Mouse (Mus musculus): ENCODE results near the gene D5Ertd579e. TPM values are rescaled to one million over a fixed set of nuclear protein-coding genes. Genes with fewer than 3 reads are reported as not detected.

D5Ertd579e gene
- polyA plus RNA-seq, 1 experiment from 2014 or later: 27.8 TPM

DNA sequence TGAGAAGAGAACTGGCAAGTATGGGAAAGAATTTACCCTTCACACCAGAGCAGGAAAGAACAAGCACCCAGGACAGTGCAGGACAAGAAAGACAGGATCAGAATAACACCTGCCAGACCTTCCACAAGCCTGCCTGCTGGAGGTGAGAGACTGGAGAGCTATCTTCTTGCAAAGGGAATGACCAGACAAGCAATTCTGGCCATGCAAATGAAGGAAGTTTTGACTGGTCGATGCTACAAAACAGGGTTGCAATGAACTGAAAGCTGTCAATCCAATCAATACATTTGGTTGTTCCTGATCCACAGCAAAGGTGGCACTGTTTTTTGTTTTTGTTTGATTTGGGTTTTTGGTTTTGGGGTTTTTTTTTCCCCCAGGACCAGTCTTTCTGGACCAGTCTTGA lies 12.2 kb downstream of the D5Ertd579e start:
- no peaks in the 10 kb centered on the region for H3K27me3 ChIP-seq (ENCODE audit: control insufficient read depth, insufficient read depth, low read length)
- WGBS (ENCODE audit: insufficient replicate concordance): 81% methylated on average over 1 of the region's 1 CpGs
- H3K4me2 ChIP-seq: no peak overlapping the region
- H3K4me3 ChIP-seq (ENCODE audit: low read depth, low read length): no peak overlapping the region
- ATAC-seq (replicated peaks; ENCODE audit: insufficient number of reproducible peaks, low FRiP score, low TSS enrichment): no peak
- H3K4me1 ChIP-seq (ENCODE audit: control insufficient read depth, insufficient read depth, low read length): peaks cover 6% of the 10 kb centered on the region
- no peaks in the 10 kb centered on the region; the same call in 1 of the 2 replicates for H3K9me3 ChIP-seq (replicated peaks; ENCODE audit: control insufficient read depth, low read length)
- H3K27ac ChIP-seq (ENCODE audit: low read depth, low read length): no peak overlapping the region
- H3K36me3 ChIP-seq (ENCODE audit: control insufficient read depth, insufficient read depth, low read length): peaks cover 4% of the 10 kb centered on the region
- no peak overlapping the region for H3K9ac ChIP-seq (ENCODE audit: low read depth, low read length)

DNA sequence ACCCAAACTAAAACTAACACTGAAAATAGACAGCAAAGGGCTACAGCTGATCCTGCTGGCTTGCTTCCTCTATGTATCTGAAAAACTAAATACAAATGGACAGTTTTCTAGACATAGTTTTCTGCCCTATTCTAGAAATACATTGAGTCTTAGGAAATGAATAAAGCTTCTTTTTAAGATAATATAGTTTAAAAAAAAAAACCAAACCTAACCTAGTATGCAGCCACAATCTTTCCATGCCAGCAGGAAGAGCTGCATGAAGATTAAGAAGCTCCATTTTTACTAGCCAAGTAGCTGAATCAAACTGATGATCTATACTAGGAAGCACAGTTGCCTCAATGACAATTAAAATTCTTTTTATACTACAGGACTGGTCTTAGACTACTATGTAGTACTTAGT lies 14.6 kb downstream of the D5Ertd579e start:
- Histone ChIP-seq H3K9me3 (replicated peaks; ENCODE audit: control insufficient read depth, low read length) (no peaks in the 10 kb centered on the region), H3K27ac (ENCODE audit: low read depth, low read length) (no peak overlapping the region), H3K27me3 (ENCODE audit: control insufficient read depth, insufficient read depth, low read length) (no peaks in the 10 kb centered on the region), H3K4me3 (ENCODE audit: low read depth, low read length) (no peak overlapping the region), H3K9ac (ENCODE audit: low read depth, low read length) (no peak overlapping the region), H3K4me1 (ENCODE audit: control insufficient read depth, insufficient read depth, low read length) (peaks cover 6% of the 10 kb centered on the region), H3K36me3 (ENCODE audit: control insufficient read depth, insufficient read depth, low read length) (no peaks in the 10 kb centered on the region), H3K4me2 (no peak overlapping the region)
- no peak for ATAC-seq (replicated peaks; ENCODE audit: insufficient number of reproducible peaks, low FRiP score, low TSS enrichment)

DNA sequence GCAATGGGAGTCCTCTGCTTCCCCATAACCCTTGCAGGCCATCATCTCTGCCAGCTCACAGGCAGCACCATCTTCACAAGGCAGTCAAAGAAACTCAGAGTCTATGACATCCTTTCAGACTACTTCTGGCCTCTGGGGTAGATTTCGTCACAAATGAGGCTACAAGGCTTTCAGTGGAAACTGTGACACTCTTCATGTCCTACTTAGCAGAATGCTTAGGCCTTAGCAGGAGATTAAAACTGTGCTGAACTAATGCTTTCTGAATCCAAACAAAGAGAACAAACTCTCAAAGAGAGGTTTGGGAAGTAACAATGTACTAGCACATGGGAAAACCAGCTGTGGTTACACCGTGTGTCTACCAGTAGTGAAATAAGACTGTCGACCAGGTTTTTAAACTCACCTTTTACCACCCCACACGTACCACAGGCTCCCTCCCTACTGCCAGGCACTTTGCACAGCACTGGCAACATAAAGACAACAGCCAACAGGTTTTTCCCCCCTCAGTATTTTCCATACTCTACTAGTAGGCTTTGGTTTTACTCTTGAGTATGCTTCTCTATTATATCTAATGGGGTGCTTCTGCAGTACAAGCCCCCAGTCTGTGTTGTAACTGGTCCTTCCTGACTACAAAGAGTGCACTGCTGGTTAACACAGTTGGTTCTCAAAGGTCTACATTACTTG lies 15.8 kb downstream of the D5Ertd579e start:
- no peak overlapping the region for H3K4me3 ChIP-seq (ENCODE audit: low read depth, low read length)
- H3K9ac ChIP-seq (ENCODE audit: low read depth, low read length): no peak overlapping the region
- no peak for ATAC-seq (replicated peaks; ENCODE audit: insufficient number of reproducible peaks, low FRiP score, low TSS enrichment)
- 77% methylated on average over 4 of the region's 4 CpGs for WGBS (ENCODE audit: insufficient replicate concordance)
- no peaks in the 10 kb centered on the region for H3K27me3 ChIP-seq (ENCODE audit: control insufficient read depth, insufficient read depth, low read length)
- H3K27ac ChIP-seq (ENCODE audit: low read depth, low read length): no peak overlapping the region
- no peak overlapping the region for H3K4me2 ChIP-seq
- H3K4me1 ChIP-seq (ENCODE audit: control insufficient read depth, insufficient read depth, low read length): peaks cover 7% of the 10 kb centered on the region
- H3K9me3 ChIP-seq (replicated peaks; ENCODE audit: control insufficient read depth, low read length): no peaks in the 10 kb centered on the region
- H3K36me3 ChIP-seq (ENCODE audit: control insufficient read depth, insufficient read depth, low read length): no peaks in the 10 kb centered on the region

DNA sequence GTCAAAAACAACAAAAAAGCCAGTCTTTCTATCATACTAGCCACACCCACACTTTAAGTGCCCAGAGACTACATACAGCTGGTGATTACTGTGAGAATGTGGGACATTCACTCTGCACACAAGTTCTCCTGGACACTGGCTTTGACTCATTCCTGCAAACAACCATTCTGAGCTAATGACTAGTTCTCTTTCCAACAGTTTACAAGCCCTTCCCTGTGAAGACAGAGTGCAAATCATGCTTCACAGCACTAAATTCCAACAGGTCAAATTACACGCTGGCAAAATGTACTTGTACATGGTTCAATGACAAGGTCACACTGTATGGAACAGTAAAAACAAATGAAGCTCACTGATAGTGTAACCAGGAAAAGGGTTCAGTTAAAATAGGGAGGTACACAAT lies 17.0 kb downstream of the D5Ertd579e start:
- no peak overlapping the region for H3K9ac ChIP-seq (ENCODE audit: low read depth, low read length)
- no peaks in the 10 kb centered on the region for H3K9me3 ChIP-seq (replicated peaks; ENCODE audit: control insufficient read depth, low read length)
- no peaks in the 10 kb centered on the region for H3K36me3 ChIP-seq (ENCODE audit: control insufficient read depth, insufficient read depth, low read length)
- no peaks in the 10 kb centered on the region for H3K27me3 ChIP-seq (ENCODE audit: control insufficient read depth, insufficient read depth, low read length)
- peaks cover 11% of the 10 kb centered on the region for H3K4me1 ChIP-seq (ENCODE audit: control insufficient read depth, insufficient read depth, low read length)
- no peak overlapping the region for H3K27ac ChIP-seq (ENCODE audit: low read depth, low read length)
- WGBS (ENCODE audit: insufficient replicate concordance): 46% methylated on average over 1 of the region's 1 CpGs
- ATAC-seq (replicated peaks; ENCODE audit: insufficient number of reproducible peaks, low FRiP score, low TSS enrichment): no peak
- H3K4me2 ChIP-seq: no peak overlapping the region
- H3K4me3 ChIP-seq (ENCODE audit: low read depth, low read length): no peak overlapping the region

DNA sequence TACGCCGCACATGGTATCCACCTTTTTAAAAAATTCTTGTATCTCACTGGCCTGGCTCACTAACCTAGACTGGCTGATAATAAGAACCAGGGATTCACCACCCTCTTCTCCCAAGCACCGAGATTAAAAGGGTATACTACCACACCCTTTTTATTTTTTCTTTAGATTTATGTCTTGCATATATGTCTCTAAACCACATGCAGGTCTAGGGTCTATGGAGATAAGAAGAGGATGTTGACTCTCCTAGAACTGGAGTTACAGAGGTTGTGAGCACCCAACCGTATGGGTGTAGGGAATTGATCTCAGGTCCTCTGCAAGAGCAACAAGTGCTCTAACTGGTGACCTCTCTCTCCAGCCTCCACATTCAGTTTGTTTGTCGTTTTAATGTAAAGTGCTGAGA lies 17.9 kb downstream of the D5Ertd579e start:
- H3K4me3 ChIP-seq (ENCODE audit: low read depth, low read length): no peak overlapping the region
- H3K27me3 ChIP-seq (ENCODE audit: control insufficient read depth, insufficient read depth, low read length): no peaks in the 10 kb centered on the region
- no peaks in the 10 kb centered on the region for H3K9me3 ChIP-seq (replicated peaks; ENCODE audit: control insufficient read depth, low read length)
- whole genome bisulfite sequencing (ENCODE audit: insufficient replicate concordance): 84% methylated on average over 5 of the region's 5 CpGs
- H3K27ac ChIP-seq (ENCODE audit: low read depth, low read length): no peak overlapping the region
- no peak overlapping the region for H3K9ac ChIP-seq (ENCODE audit: low read depth, low read length)
- no peaks in the 10 kb centered on the region for H3K36me3 ChIP-seq (ENCODE audit: control insufficient read depth, insufficient read depth, low read length)
- no peak overlapping the region for H3K4me2 ChIP-seq
- no peak for ATAC-seq (replicated peaks; ENCODE audit: insufficient number of reproducible peaks, low FRiP score, low TSS enrichment)
- peaks cover 11% of the 10 kb centered on the region for H3K4me1 ChIP-seq (ENCODE audit: control insufficient read depth, insufficient read depth, low read length)

DNA sequence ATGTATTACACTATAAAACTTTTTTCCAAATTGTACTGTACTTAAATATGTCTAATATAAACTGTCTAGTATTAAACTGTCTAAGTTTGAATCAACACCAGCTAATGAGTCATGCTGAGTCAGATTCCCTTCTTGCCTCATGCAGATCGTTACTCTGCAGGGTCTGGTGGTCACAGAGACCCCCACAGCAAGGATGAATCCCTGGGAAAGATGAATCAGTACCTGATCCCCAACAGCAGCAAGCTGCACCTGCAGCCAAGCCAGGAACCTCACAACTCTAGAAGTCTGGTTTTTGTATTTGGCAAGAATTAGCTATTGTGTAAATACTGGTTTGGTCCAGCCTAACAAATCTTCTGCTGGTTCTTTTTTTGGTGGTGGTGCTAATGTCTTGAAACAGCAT lies 20.4 kb downstream of the D5Ertd579e start:
- Histone ChIP-seq H3K4me2 (no peak overlapping the region), H3K4me1 (ENCODE audit: control insufficient read depth, insufficient read depth, low read length) (peaks cover 11% of the 10 kb centered on the region), H3K27ac (ENCODE audit: low read depth, low read length) (no peak overlapping the region), H3K36me3 (ENCODE audit: control insufficient read depth, insufficient read depth, low read length) (peaks cover 6% of the 10 kb centered on the region; the same call in 1 of the 2 replicates), H3K9me3 (replicated peaks; ENCODE audit: control insufficient read depth, low read length) (no peaks in the 10 kb centered on the region), H3K4me3 (ENCODE audit: low read depth, low read length) (no peak overlapping the region), H3K27me3 (ENCODE audit: control insufficient read depth, insufficient read depth, low read length) (no peaks in the 10 kb centered on the region), H3K9ac (ENCODE audit: low read depth, low read length) (no peak overlapping the region)
- 37% methylated on average over 1 of the region's 1 CpGs for WGBS (ENCODE audit: insufficient replicate concordance)
- no peak for ATAC-seq (replicated peaks; ENCODE audit: insufficient number of reproducible peaks, low FRiP score, low TSS enrichment)

DNA sequence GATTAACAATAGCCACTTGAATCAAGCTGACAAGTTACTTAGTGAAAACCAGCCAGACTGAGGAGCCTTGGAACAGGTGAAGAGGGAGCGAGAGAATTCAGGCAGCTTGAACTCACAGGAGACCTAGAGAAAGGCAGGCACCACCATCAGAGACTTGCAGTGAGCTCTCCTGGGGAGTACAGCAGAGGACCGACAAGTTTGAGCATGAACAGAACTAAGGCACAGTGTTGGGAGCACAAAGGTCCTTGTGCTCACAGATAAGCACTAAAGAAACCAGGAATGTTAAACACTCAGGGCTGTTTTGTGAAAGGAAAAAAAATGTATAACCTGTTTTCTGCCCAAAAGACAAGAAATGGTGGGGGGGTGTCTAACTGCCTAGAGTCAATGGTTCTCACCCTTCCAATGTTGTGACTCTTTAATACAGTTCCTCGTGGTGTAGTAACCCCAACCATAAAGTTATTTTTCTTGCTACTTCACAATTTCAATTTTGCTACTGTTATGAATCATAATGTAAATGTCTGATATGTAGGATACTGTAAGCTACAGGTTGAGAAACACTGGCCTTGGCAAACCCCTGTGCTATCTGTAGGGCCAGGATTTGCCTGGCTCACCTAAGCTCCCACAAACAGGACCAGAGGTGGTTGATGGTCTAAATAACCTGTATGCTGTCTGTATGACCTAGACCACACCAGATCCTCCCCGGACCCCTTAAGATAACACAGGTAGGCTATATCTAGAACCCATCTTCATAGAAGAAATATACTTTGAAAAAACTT lies 21.0 kb downstream of the D5Ertd579e start:
- no peaks in the 10 kb centered on the region for H3K27me3 ChIP-seq (ENCODE audit: control insufficient read depth, insufficient read depth, low read length)

DNA sequence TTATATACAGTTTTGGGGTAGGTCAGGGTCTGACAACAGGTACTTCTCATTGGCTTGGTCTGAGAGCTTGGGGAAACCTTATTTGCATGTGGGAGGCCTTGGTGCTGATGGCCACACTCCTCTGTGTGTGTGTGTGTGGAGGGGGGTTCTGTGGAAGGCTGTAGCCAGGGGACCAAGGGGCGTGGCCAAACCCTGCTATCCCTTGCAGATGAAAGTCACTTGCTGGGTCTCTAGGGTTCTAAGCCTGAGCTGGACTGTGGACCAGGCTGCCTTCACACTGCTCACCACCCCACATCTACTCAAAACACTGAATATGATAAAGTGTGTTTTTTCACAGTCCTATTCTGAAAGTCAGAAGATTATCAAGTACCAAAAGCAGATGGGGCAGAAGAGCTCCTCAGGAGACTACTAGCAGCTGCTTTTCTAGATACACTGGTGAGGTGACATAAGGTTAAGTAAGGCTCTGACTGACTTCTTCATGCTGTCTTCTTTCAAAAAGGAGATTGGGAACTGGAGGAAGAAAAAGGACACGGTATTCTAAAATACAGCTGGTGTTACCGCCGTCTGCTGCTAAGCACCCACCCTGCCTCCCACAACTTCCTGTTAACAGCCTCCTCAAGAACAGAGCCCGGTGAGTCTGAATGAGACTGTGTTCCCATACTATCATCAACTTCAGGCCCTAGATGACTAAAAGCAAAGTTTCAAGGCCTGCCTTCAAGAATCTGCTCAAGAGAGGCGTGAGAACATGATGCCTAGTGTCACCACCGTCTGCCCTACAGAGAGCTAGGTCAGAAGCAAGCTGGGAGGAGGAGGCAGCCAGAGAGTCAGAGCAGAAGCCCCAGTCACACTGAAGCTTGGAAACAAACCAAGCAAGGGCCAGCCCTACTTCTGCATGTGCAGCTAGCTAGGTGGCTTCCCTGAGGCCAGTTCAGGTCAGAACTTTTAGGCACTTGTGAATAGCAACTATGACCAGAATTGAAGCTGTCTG lies 26.5 kb downstream of the D5Ertd579e start:
- no peak for ATAC-seq (replicated peaks; ENCODE audit: insufficient number of reproducible peaks, low FRiP score, low TSS enrichment)
- Histone ChIP-seq H3K27ac (ENCODE audit: low read depth, low read length) (no peak overlapping the region), H3K9me3 (replicated peaks; ENCODE audit: control insufficient read depth, low read length) (no peaks in the 10 kb centered on the region), H3K36me3 (ENCODE audit: control insufficient read depth, insufficient read depth, low read length) (peaks cover 6% of the 10 kb centered on the region; the same call in 1 of the 2 replicates), H3K4me1 (ENCODE audit: control insufficient read depth, insufficient read depth, low read length) (no peaks in the 10 kb centered on the region), H3K27me3 (ENCODE audit: control insufficient read depth, insufficient read depth, low read length) (no peaks in the 10 kb centered on the region), H3K4me3 (ENCODE audit: low read depth, low read length) (no peak overlapping the region), H3K9ac (ENCODE audit: low read depth, low read length) (no peak overlapping the region), H3K4me2 (no peak overlapping the region)
- 60% methylated on average over 7 of the region's 7 CpGs for WGBS (ENCODE audit: insufficient replicate concordance)

More for the DNA sequence above, 21.0 kb downstream of the D5Ertd579e start:
- no peak overlapping the region for H3K4me2 ChIP-seq
- H3K27ac ChIP-seq (ENCODE audit: low read depth, low read length): no peak overlapping the region
- H3K9me3 ChIP-seq (replicated peaks; ENCODE audit: control insufficient read depth, low read length): no peaks in the 10 kb centered on the region
- no peak overlapping the region for H3K9ac ChIP-seq (ENCODE audit: low read depth, low read length)
- no peak overlapping the region for H3K4me3 ChIP-seq (ENCODE audit: low read depth, low read length)
- ATAC-seq (replicated peaks; ENCODE audit: insufficient number of reproducible peaks, low FRiP score, low TSS enrichment): no peak
- peaks cover 6% of the 10 kb centered on the region; the same call in 1 of the 2 replicates for H3K36me3 ChIP-seq (ENCODE audit: control insufficient read depth, insufficient read depth, low read length)
- H3K4me1 ChIP-seq (ENCODE audit: control insufficient read depth, insufficient read depth, low read length): peaks cover 11% of the 10 kb centered on the region
- 59% methylated on average over 4 of the region's 4 CpGs for WGBS (ENCODE audit: insufficient replicate concordance)

All from heart, embryonic 11.5 days (tissue).